Mouse (Mus musculus): Measurements from ENCODE around the gene Lyzl4.

DNA sequence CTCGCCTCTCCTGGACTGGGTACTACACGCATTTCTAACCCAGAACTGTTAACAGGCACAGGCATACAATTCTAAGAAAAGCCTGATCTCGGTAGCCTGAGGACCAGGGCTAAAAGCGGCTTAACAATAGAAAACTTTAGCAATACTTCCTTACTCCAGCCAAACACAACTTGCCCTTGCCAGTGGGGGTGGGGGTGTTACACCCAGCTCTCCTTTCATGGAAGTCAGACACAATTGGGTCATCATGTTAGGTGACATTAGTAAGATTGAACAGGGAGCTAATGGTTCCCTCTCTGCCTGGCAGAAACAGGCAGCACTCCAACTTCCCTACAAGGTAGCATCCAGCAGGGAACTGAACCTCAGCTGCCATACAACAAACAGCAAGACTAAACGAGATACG lies 32.5 kb downstream of the Lyzl4 start:
- TF ChIP-seq CTCF (IDR thresholded peaks at IDR 0.05; ENCODE audit: borderline replicate concordance, extremely low read depth, insufficient read depth, insufficient read length) (no peak), POLR2A (IDR thresholded peaks at IDR 0.05; ENCODE audit: borderline replicate concordance, extremely low read depth, insufficient read depth, insufficient read length, poor library complexity, severe bottlenecking) (no peak)

All from brain, embryonic 14.5 days (tissue).